Mouse (Mus musculus): ENCODE results near the gene Slc25a26.
"Not testable (repeated sequence)": the region's sequence is repeated elsewhere in the genome, so short reads cannot be mapped to it uniquely, and the experiment has no call there.

Slc25a26 gene

DNA sequence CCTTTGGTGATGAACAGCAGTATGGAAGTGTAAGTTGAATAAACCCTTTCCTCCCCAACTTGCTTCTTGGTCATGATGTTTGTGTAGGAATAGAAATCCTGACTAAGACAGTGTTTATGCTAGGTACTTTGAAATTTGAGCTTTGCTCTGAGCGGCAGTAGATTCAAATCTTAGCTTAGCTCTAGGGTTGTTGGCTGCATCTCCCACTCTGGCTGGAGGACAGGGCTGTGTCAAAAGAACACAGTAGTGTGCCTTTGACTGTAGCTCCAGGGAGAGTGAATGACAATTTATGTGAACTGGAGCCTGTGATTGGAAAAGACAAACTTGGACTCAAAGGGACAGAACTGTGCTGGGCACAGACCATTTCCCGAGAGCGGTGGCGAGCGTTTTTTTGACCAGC is 53.0 kb downstream of the Slc25a26 start:
- DNase-seq (ENCODE audit: low spot score): no peak

DNA sequence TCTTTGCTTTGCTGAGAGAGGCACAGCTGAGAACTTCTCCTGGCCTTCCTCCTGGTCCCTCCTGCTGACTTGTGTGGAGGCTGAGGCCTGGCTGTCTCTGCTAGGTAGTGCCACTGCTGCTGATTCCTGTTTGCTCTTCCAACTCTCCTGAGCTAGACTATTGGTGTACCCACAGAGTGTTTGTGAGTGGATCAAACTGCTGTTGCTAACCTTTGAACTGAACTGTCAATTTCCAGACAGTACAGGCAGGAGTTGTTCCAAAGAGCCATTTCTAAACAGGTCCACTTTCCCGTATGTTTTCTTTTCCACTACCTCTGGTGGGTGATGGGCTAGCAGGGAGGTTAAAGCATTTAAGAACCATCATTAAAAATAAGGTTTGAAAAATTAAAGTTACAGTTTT is 58.5 kb downstream of the Slc25a26 start:
- DNase-seq (ENCODE audit: low spot score): not testable (repeated sequence)

DNA sequence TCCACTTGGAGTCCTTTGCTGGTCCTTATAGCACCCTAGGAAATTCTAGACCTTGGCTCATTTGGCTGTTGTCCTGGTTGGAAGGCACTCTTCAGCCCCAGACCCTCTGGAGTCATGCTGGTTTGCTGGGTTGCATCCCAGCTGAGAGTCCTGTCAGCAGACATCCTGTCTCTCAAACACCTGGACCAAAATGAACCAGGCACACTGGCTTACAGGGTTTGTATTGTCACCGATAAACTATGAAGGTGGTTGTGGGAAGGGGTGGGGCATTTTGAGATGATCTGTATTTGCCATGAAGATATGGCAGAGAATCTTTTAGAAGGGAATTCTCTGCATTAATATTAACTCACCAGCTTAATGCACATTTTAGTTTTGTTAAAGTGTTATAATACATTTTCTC is 60.8 kb downstream of the Slc25a26 start:
- no peak for DNase-seq (ENCODE audit: low spot score)

DNA sequence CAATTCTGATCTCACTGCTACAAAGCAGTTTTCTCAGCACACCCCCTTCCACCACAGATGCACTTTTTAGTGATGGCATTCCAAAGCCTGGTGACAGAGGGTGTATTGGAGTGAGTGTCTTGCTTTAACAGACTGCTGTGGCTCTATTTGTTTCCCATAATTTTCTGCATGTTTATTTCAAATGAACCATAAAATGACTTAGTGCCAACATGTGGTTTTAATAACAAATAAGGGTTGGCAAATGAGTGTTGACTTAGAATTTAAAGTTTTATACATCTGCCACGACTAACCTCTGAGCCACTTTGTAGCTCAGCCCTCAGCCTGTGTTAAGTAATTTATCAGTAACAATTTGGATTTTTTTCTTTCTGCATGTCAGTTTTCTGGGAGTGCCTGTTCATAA is 61.2 kb downstream of the Slc25a26 start:
- DNase-seq (ENCODE audit: low spot score): no peak

DNA sequence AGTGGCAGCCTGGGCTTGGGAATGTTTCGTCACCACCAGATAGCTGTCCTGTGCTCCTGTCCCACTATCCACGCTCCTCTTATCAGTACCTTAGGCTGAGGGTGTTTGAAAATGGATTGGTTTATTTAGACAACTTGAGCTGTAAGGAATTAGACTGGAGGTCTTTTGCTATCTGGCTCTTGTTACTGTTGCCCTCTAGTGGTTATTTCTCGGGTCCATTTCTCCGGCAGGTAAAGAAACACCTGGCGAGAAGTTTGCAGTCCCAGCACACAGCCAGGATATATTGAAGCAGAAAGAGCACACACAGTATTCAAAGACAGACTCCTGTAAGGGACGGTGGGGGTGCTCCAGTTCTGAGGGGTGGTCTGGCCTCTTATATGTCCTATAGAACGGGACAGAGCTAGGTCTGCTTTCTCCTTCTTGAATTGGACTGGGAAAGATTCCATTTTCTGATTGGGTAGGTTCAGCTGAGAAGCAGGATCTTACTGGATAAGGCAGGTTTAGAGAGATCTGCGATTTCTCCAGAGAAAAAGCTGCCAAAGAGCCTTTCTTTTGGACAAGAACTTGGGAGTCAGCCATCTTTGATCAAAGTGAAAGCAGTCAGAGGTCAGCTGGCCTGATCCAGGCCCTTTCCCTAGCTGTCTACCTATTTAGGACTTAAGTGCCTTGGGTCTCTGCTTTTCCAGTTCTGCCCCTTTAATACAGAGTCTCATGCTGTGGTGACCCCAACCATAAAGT is 63.2 kb downstream of the Slc25a26 start:
- no peak for DNase-seq (ENCODE audit: low spot score)

DNA sequence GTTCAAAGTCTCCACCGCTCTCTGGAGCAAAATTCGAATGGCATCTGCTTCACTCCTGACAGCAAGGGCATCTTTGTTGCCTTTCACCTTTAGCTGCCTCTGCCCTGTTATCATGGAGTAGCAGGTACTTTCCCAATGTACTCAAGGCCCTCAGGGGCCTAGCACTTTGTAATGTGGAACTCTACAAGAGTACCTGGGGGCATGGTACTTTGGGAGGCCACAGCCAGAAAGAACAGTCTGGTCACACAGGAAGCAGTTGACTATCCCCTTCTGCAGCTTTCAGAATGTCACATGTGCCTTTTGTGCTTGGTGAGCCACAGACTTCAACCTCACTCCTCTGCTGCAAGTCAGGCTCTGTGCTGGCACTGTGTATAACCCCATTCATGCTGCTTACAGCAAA is 65.6 kb downstream of the Slc25a26 start:
- no peak for DNase-seq (ENCODE audit: low spot score)

DNA sequence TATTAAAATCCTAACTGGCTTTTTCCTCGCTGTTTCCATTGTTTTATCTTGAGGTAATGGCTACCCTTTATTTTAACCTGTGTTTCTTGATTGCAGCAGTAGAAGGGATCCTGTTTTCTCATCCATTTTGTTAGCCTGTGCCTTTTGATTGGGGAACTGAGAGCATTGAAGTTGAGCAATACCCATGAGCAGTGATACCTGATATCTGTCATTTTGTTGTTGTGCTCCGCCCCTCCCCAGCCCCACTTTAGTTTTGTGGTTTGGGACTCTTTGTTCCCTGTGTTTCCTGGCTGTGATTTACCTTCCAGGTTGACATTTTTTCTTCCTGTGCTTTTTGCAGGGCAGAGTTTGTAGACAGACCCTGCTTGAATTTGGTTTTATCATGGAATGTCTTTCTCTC is 67.9 kb downstream of the Slc25a26 start:
- no peak for DNase-seq (ENCODE audit: low spot score)

DNA sequence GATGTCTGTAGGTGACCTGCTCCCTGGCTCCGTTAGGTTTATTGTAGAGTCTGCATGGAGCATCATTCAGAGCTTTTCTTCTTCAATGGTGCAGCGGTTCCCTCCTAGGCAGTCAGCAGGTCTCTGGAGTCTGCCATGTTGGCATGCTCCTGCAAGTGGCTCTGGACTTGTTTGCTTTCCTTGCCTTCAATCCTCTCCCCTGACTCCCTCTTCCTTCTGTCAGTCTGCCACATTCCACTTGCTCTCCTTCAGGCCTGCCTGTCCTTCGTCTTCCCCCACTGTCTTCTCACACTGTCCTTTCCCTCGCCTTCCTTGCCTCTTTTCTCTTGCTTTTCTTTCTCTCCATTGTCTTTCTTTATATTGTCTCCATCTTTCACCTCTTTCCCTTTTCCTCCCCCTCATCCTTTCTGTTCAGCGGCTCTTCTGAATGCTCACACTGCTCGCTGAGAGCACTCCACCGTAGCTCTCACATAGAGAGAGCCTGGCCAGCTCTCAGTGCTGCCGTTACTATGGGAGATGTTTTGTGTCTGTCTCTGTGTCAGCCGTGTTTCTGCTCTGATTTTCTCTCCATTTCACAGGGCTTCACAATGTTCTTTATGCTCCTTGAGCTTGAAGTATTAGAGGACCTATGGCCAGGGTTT is 75.5 kb downstream of the Slc25a26 start:
- DNase-seq (ENCODE audit: low spot score): no peak

DNA sequence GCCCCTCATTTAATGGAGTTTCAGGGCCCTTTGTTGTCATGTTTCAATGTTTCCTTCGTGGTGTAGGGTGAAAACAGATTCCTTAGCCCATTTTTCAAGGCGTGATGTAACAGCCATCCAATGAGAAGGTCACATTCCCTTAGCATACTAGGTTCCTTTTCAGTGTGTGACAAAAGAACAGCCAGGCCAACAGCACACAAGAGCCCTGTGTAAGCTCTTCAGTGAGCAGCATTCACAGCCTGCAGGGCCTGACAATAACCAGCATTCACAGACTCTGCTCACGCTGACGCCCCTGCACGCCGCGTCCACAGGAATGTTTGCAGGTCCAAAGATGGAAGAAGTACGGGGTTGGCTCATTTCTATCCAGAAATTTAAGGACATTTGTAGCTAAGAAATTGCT is 77.9 kb downstream of the Slc25a26 start:
- DNase-seq (ENCODE audit: low spot score): no peak

DNA sequence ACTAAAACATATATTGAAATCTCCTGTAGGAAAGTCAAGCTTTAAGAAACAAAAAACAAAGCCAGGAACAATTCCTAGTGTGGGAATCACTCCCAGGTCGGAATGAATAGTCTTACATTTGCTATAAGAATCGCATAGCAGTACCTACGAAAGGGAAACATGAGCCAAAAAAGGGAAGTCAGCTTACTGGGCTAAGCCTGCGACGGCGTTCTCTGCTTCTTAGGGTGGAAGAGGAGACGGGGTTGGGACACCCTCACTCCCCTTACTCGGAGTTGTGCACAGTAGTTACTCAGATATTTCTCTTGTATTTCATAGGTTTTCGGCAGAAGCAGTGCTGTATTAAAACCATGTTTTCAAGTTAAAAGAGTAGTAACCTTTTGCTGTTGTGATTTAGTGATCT is 81.9 kb downstream of the Slc25a26 start:
- no peak for DNase-seq (ENCODE audit: low spot score)

DNA sequence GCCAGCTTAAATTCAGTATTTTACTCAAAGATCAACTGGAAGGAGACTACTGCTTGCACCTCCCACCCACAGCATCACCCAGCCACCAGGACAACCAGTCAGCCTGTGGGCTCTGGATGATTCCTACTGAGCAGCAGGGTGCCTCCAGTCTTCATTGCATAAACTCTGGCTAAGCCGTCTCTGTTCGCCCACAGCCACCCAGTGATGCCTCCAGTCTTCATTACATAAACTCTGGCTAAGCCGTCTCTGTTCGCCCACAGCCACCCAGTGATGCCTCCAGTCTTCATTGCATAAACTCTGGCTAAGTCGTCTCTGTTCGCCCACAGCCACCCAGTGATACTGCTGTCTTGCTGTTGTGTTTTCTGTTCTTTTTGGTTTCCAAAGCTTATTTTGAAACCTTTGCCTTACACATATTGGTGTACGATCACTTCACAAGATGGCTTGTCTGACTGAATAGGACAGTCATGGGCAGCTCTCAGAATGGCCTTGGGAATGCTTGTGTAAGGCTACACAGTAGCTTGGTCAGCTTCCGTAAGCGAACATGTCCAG is 84.1 kb downstream of the Slc25a26 start:
- no peak for DNase-seq (ENCODE audit: low spot score)

DNA sequence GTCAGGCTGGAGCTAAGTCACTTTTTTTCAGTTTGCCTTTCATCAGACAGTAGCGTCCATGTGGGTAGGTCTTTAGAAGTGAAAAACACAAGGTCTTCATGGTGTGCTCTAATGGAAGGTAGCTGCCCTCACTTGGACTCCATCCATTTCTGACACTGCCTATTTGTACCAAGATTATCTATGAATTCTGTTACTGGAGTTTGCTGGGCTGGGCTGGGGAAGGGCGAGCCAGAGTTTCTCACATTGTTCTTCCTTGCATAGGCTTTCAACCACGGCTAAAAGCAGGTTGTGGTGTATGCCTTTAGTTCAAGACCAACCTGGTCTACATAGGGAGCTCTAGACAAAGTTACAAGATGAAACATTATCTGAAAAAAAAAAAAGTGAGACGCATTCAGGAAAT is 84.8 kb downstream of the Slc25a26 start:
- DNase-seq (ENCODE audit: low spot score): no peak

DNA sequence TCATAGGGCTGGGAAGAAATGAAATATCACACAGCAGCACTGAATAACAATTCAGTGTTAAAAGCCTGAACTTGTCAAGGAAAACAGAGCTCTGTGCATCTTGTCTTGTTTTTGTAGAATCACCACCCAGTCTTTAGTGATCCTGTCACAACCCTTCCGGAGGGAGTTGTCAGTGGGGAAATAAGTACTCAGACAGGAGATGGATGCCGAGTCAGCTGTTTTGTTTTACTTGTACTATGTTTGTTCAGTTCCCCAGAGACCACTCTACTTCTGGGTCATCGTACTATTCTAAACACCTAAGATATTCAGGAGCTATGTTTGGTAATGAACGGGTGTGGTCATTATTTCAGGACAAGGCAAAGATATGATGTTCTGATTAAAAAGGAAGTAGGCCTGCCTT is 88.2 kb downstream of the Slc25a26 start:
- no peak for DNase-seq (ENCODE audit: low spot score)

DNA sequence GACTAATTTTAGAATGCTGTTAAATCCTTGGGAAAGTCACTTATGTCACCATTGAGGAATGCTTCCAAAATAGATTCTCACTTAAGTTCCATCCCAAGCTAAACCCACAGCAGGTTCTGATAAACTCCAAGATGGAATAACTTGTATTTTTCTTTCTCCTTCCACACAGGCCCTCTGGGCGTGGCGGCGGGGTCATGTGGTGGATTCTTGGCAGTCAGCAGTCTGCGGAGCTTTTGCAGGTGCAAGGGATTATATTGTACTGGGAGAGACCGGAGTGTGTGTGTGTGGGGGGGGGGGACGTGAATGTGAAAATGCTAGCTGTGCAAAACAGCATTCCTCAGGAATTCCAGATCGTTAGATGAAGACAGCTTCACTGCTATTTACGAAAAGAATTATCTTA is 92.1 kb downstream of the Slc25a26 start:
- no peak for DNase-seq (ENCODE audit: low spot score)

DNA sequence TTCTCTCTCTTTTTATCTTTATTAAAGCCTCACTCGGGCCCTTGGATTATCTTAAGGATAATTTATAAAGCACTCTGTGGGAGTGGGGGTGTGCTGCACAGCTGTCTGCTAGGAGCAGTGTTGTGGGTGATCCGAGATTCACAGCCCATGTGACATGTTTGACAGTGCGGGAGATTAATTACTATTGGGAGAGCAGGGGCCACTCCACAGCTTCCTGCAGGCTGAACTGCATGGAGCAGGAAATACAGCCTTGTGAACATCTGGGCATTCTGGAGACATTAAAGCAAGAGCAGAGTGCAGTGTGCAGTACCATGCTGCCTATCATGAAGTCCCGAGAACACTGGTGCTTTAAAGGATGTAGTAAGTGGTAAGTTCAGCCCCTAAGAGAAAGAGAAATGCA is 92.6 kb downstream of the Slc25a26 start:
- DNase-seq (ENCODE audit: low spot score): no peak

DNA sequence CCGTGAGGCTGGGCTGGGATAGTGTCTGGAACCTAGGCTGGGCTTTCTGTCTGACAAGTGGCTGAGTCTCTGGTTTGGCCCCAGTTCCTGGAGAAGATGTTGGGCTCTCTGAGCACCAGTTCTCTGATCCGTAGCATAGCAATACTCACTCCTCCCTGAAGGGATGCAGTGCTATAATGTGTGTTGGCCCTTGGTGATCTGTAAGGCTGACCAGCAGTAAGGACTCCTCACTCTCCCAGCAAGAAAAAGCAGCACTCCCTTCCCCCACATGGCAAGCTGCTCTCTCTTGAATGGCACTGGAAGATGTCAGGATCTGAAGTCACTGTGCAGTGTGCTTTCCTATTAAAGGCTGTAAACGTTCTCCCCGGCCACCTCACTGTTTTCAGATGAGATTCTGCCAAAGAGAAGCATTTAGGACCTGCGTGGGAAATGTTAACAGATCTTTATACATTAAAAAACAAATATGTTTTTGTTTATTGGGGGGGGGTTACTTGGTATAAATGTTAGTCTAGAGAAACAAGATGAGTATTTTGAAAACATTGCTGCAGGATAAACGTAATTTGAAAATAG is 94.0 kb downstream of the Slc25a26 start:
- DNase-seq (ENCODE audit: low spot score): no peak

DNA sequence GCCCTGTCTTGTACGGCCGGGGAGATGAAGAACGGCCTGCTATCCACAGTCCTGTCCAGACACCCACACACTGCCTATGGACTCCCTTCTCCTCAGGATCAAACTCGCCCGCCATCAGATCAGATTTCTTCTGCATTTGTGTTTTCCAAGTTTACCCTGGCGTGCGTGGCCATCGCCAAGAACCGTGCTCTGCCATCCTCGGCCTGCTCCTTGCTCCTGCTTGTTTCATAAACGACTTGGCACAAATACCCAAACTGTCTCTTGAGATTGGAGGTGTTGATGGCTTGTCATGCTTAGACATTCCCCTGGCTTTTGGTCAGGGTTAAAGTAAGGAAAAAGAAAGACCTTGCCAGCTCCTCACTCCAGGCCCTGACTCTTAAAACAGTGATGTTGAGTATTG is 94.6 kb downstream of the Slc25a26 start:
- no peak for DNase-seq (ENCODE audit: low spot score)

DNA sequence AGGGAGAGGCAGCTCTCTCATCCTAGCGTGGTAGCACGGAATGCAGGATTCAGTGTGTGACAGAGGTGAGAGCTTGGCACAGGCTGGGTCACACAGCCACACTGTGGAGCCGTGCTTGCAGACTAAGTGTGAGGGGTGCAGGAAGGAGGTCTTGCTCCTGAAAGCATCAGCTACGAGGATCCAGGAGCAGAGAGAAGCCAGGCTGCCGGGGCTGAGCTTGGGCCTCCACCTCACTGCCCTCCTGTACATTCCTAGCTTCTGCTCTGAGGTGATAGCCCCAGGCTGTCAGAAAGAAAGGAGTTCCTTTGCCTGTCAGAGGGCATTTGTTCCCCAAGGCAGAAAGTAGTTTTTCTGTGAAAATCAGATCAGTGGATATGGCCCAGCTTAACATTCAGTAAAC is 95.1 kb downstream of the Slc25a26 start:
- DNase-seq (ENCODE audit: low spot score): no peak

DNA sequence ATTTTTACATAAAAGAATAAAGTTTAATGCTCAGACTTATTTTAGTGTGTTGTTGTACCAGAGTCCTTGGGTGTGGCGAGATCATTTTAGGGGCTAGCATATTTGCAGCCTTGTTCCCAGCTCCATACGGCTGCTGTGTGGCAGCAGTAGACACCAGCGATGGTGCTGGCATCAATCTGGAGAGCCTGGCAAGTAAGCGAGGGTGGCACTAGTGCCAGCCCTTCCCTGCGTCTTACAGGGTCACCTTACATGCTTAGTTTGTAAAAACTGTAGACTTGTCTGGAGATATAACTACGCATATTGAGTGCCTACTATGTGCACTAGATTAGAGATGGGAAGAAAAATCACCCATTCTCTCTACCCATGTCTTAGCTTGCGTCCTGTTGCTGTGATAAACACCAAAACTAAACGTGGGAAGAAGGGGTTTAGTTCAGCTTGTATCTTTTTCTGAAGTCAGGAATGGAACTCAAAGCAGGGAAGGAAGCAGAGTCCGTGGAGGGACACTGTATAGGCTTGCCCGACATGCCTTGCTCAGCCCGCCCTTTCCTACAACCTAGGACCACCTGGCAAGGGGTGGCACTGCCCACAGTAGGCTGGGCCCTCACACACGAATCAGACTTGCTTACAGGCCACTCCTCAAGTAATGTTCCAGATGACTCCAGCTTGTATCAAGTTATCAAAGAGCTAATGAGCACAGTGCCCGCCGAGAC is 96.1 kb downstream of the Slc25a26 start:
- no peak for DNase-seq (ENCODE audit: low spot score)

DNA sequence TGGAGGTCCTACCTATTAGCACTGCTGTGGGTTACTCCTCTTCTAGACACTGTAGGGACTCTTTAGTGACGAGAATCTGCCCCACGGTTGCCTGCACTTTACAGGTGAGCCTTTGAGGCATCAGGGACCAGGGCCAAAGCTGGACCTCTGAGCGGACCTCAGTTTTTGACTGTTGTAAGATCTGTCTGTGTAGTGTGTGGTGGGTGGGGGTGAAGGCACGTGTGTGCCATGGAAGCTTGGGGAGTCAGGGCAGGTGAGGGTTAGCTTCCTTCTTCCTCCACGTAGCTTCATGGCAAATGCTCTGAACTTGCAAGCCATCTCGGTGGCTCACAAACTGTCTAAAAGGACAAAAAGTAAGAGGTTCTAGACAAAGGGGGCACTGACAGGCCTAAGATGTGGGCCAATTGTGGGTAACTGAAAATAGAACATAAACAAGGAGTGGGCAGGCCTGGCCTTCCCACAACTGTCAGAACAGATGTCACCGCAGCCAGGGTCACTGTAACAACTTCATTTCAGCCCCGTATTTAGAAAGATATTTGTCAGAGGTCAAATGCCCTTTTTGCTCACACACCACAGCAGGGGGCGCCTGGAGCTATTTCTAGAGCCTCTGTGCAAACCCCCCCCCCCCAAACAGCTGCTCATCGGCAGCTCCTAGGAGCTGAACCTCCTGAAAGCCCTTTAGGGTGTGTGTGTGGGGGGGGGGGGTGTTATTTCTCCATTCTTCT is 96.8 kb downstream of the Slc25a26 start:
- no peak for DNase-seq (ENCODE audit: low spot score)

DNA sequence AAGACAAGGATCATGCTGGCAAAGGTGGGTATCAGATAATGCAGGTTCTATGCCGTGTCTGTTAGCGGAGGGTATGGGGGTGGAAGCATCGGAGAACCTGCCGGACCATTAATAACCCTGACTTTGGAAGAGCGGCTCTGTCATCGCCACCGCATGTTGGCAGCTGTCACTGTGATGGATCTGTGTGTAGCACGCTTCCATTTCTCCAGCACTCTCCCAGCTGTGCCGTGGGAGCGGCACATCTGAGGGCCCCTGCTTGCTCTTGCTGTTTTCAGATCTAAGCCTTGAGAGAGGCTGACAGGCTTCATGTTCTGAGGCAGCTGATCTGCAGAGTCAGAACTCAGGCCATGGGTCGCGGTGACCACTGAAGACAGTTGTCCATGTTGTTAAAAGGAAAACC is 98.3 kb downstream of the Slc25a26 start:
- no peak for DNase-seq (ENCODE audit: low spot score)

DNA sequence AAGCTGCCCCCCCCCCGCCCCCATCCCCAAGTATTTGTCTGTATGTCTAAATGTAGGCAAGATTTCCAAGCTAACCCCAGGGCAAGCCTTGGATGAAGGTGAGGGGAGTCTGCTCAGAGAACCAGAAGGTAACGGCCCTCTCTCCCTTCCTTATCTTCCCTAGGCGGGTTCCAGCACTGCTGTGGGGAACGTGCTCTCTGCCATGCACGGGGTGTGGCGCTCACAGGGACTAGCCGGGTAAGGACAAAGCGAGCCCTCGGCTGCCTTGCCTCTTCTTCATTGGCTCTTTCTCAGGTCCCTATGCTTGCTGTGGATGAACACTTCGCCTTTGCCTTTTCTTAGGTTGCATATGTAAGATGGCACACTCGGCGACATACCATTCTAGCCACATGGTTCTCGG is 98.9 kb downstream of the Slc25a26 start:
- no peak for DNase-seq (ENCODE audit: low spot score)
